Mouse (Mus musculus) heart, postnatal 0 days (tissue): ENCODE measurements around the gene Gm10340. TPM values are rescaled to one million over a fixed set of nuclear protein-coding genes. Genes with fewer than 3 reads are reported as not detected.
"Not testable (repeated sequence)": the region's sequence is repeated elsewhere in the genome, so short reads cannot be mapped to it uniquely, and the experiment has no call there.

Experiments used
- ATAC-seq: fragments of 200-750 bp; cut with Nextera tagmentation; 2 replicates; pipeline ENCODE4 v1.8.0; 2017; ENCODE audit warnings: low read depth, moderate number of reproducible peaks, moderate library complexity; ENCODE audit not compliant: insufficient read depth
- DNase-seq: peaks from one replicate; pipeline ENCODE4 v3.0.0-alpha.2; 2016; ENCODE audit warnings: low spot score
- H3K27ac ChIP-seq: fragments of 300-500 bp; sonication (generic); 2 replicates; pipeline ENCODE4 v1.5.1; 2014; ENCODE audit warnings: low read depth, mild to moderate bottlenecking
- H3K27me3 ChIP-seq: fragments of 300-500 bp; sonication (generic); 2 replicates; pipeline ENCODE4 v1.6.1; 2014; ENCODE audit warnings: low read length, mixed read lengths; ENCODE audit not compliant: control insufficient read depth, insufficient read depth
- H3K36me3 ChIP-seq: fragments of 300-500 bp; sonication (generic); replicated peaks from 2 replicates; pipeline ENCODE4 v1.6.1; 2014; ENCODE audit warnings: low read length, mixed read lengths; ENCODE audit not compliant: control insufficient read depth, insufficient read depth
- H3K4me1 ChIP-seq: fragments of 300-500 bp; sonication (generic); 2 replicates; pipeline ENCODE4 v1.6.1; 2014; ENCODE audit warnings: antibody characterized with exemption; ENCODE audit not compliant: control insufficient read depth, insufficient read depth
- H3K4me2 ChIP-seq: fragments of 300-500 bp; sonication (generic); 2 replicates; pipeline ENCODE4 v1.6.1; 2014; ENCODE audit warnings: low read depth, mild to moderate bottlenecking, low read length, moderate library complexity
- H3K4me3 ChIP-seq: fragments of 300-500 bp; sonication (generic); 2 replicates; pipeline ENCODE4 v1.5.1; 2014; ENCODE audit warnings: low read depth, low read length
- H3K9ac ChIP-seq: fragments of 300-500 bp; sonication (generic); replicated peaks from 2 replicates; pipeline ENCODE4 v1.6.1; 2014; ENCODE audit warnings: low read depth, low read length, mixed read lengths
- H3K9me3 ChIP-seq: fragments of 300-500 bp; sonication (generic); replicated peaks from 2 replicates; pipeline ENCODE4 v1.6.1; 2016; ENCODE audit warnings: low read length; ENCODE audit not compliant: control insufficient read depth
- WGBS: fragments of 180-500 bp; shearing (Covaris S2); extraction: QIAGEN DNeasy Blood & Tissue Kit; methylation state at CpG from one replicate; pipeline ENCODE4 v1.1.7; 2014; 5-methylcytosine and 5-hydroxymethylcytosine counted together
- polyA plus RNA-seq: library from polyadenylated mRNA; unstranded; fragments of >200 nt; fragmentation: Nextera tagmentation; extraction: Ambion mirVana; gene quantifications from 2 replicates; pipeline ENCODE4 v1.2.1, GENCODE M21; 2015
- total RNA-seq: library from RNA; depleted of rRNA; stranded (reverse); fragments of >200 nt; gene quantifications from 2 replicates; pipeline ENCODE4 v1.2.3, GENCODE M21; 2014; ENCODE audit warnings: low replicate concordance; rRNA removed

Gene Gm10340
- total RNA-seq: not detected in 2 replicates
- polyA plus RNA-seq: not detected in 2 replicates

- H3K4me3 ChIP-seq, H3K4me2 ChIP-seq, DNase-seq, H3K36me3 ChIP-seq, H3K9me3 ChIP-seq, H3K27ac ChIP-seq, H3K4me1 ChIP-seq, ATAC-seq, H3K9ac ChIP-seq, H3K27me3 ChIP-seq: not testable (repeated sequence)
- 88% methylated on average over 2 of the region's 3 CpGs for WGBS
These were observed at the start of gene Gm10340 for GRCm38 (mm10) chr14:3133697-3134096. Gene Gm10340 (plus strand): TSS chr14:3133997.

DNA sequence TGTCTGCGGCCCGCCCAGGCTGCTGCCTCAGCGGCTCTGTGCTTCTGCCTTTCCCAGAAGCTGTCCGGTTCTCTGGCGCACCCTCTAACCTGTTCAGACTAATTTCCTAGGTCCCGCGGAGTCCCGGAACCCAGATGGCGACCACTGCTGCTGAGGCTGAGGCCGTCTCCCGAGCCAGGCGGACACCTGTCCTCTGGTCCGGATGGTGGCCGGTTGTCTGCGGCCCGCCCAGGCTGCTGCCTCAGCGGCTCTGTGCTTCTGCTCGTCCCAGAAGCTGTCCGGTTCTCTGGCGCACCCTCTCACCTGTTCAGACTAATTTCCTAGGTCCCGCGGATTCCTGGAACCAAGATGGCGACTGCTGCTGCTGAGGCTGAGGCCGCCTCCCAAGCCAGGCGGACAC is 17.7 kb upstream of the Gm10340 start:
- not testable (repeated sequence) for ATAC-seq, H3K27me3 ChIP-seq, H3K4me3 ChIP-seq, H3K9ac ChIP-seq, H3K4me1 ChIP-seq, DNase-seq, H3K36me3 ChIP-seq, H3K27ac ChIP-seq, H3K4me2 ChIP-seq, H3K9me3 ChIP-seq
- WGBS: 83% methylated on average over 11 of the region's 25 CpGs

GRCm38 (mm10) chr14:3187955-3188354 is 54.2 kb downstream of the Gm10340 start, which contains the start of gene Gm5795:
Gene Gm5795 (plus strand): TSS chr14:3188255.
- not testable (repeated sequence) for H3K27me3 ChIP-seq, ATAC-seq, H3K36me3 ChIP-seq, H3K9ac ChIP-seq, H3K4me1 ChIP-seq, H3K27ac ChIP-seq, DNase-seq, H3K4me3 ChIP-seq, H3K9me3 ChIP-seq, H3K4me2 ChIP-seq
- no CpG with 5 or more reads among the region's 2 CpGs for WGBS

Other genes starting within 250 kb of the Gm10340 start
- gene Gm2888, start 104.0 kb upstream of the Gm10340 start, total RNA-seq: not detected in 2 replicates
- not detected in 2 replicates for gene Gm2888, start 104.0 kb upstream of the Gm10340 start, polyA plus RNA-seq
- 2.7 TPM in 1 of 2 replicates, not detected in the other for gene Gm2897, start 84.7 kb upstream of the Gm10340 start, total RNA-seq
- gene Gm2897, start 84.7 kb upstream of the Gm10340 start, polyA plus RNA-seq: 1.3 and 1.6 TPM in 2 replicates
- not detected in 2 replicates for gene Gm5795, start 54.3 kb downstream of the Gm10340 start, total RNA-seq
- gene Gm5795, start 54.3 kb downstream of the Gm10340 start, polyA plus RNA-seq: not detected in 2 replicates
- gene D830030K20Rik, start 74.5 kb downstream of the Gm10340 start, total RNA-seq: 1.3 and 1.4 TPM in 2 replicates
- 10.9 and 11.2 TPM in 2 replicates for gene D830030K20Rik, start 74.5 kb downstream of the Gm10340 start, polyA plus RNA-seq
- gene Gm2956, start 198.6 kb downstream of the Gm10340 start, total RNA-seq: 0.95 TPM in 1 of 2 replicates, not detected in the other
- gene Gm2956, start 198.6 kb downstream of the Gm10340 start, polyA plus RNA-seq: 0.56 and 1.0 TPM in 2 replicates